In the genomic region with DNA sequence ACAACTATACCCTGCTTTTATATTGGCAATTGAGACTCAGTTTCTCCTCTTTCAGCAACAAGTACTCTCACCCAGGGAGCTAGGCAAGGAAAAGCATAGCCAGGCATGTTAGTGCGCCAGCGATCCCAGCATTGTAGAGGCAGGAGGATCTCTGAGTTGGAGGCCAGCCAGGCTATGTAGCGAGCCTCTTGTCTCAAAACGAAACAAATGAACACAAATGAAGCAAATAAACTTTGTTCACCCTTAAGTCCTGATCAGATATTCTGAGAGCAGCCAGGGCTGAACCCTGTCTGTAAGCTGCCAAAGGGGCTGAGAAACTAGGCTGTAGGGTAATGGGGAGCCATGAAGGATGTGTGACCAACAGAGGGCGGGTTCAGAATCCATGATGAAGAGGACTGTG, we compare ENCODE assay signal across 11 mouse cellular contexts. TPM values are rescaled to one million over a fixed set of nuclear protein-coding genes. Genes with fewer than 3 reads are reported as not detected.
A peak's percentile ranks its signal among the peaks of the same experiment; 100 is the strongest.
DNase-seq lines count a peak whose midpoint lies in the region; ATAC-seq lines count a peak whose summit lies in the region.
"Had no signal": no experiment of that assay in that cellular context is flagged by ENCODE, and none has a peak within 500 bp of the region (broad histone marks: within the 10 kb centered on the region; RNA-seq: fewer than 3 reads in every experiment).

No protein-coding gene starts in this region.

- no peaks in the 10 kb centered on the region for H3K9me3 ChIP-seq in heart, embryonic 11.5 days (replicated peaks; ENCODE audit: control insufficient read depth, low read length)
- no peaks in the 10 kb centered on the region for H3K9me3 ChIP-seq in embryonic facial prominence, embryonic 15.5 days (replicated peaks)
- H3K9me3 ChIP-seq in midbrain, embryonic 11.5 days (ENCODE audit: control insufficient read depth, low read length) = no peaks in the 10 kb centered on the region

- DNase-seq in heart, adult 8-10 months (ENCODE audit: low spot score) = no peak
- DNase-seq in MN1 (ENCODE audit: low spot score) = peak; percentile 53
- DNase-seq in kidney, postnatal 14 days = peak; percentile 57
- DNase-seq in embryo, embryonic 10 days (ENCODE audit: low spot score) = no peak
- no peak for DNase-seq in midbrain, embryonic 11.5 days (ENCODE audit: low spot score, missing footprints)
- DNase-seq in ovary, postnatal 10 days (ENCODE audit: low spot score) = no peak

- no peak overlapping the region for H3K4me2 ChIP-seq in heart, embryonic 11.5 days
- no peak overlapping the region for H3K4me2 ChIP-seq in embryonic facial prominence, embryonic 15.5 days (replicated peaks)
- no peak overlapping the region for H3K4me2 ChIP-seq in midbrain, embryonic 11.5 days

- peaks cover 36% of the 10 kb centered on the region for H3K4me1 ChIP-seq in heart, embryonic 11.5 days (ENCODE audit: control insufficient read depth, insufficient read depth, low read length)
- peaks cover 39% of the 10 kb centered on the region for H3K4me1 ChIP-seq in embryonic facial prominence, embryonic 15.5 days
- H3K4me1 ChIP-seq in midbrain, embryonic 11.5 days (ENCODE audit: control insufficient read depth, insufficient read depth, low read length) = peaks cover 8% of the 10 kb centered on the region

- 84% methylated on average over 5 of the region's 5 CpGs for WGBS in heart, embryonic 11.5 days (ENCODE audit: insufficient replicate concordance)
- 92% methylated on average over 5 of the region's 5 CpGs for WGBS in embryonic facial prominence, embryonic 15.5 days
- 98% methylated on average over 5 of the region's 5 CpGs for WGBS in midbrain, embryonic 11.5 days

- peaks cover 21% of the 10 kb centered on the region for H3K36me3 ChIP-seq in heart, embryonic 11.5 days (ENCODE audit: control insufficient read depth, insufficient read depth, low read length)
- peaks cover 38% of the 10 kb centered on the region for H3K36me3 ChIP-seq in embryonic facial prominence, embryonic 15.5 days
- H3K36me3 ChIP-seq in midbrain, embryonic 11.5 days (ENCODE audit: control insufficient read depth, insufficient read depth, low read length) = peaks cover 3% of the 10 kb centered on the region; the same call in 1 of the 2 replicates

- H3K27ac ChIP-seq in heart, embryonic 11.5 days (ENCODE audit: low read depth, low read length) = peak overlapping the region; percentile 68
- peak overlapping the region; percentile 65 for H3K27ac ChIP-seq in embryonic facial prominence, embryonic 15.5 days (replicated peaks)
- H3K27ac ChIP-seq in midbrain, embryonic 11.5 days (ENCODE audit: low read depth, low read length) = no peak overlapping the region

- H3K4me3 ChIP-seq in heart, embryonic 11.5 days (ENCODE audit: low read depth, low read length) = no peak overlapping the region
- no peak overlapping the region for H3K4me3 ChIP-seq in embryonic facial prominence, embryonic 15.5 days (replicated peaks)
- H3K4me3 ChIP-seq in midbrain, embryonic 11.5 days (ENCODE audit: low read depth, low read length) = no peak overlapping the region

- no peaks in the 10 kb centered on the region for H3K27me3 ChIP-seq in heart, embryonic 11.5 days (ENCODE audit: control insufficient read depth, insufficient read depth, low read length)
- no peaks in the 10 kb centered on the region for H3K27me3 ChIP-seq in embryonic facial prominence, embryonic 15.5 days
- H3K27me3 ChIP-seq in midbrain, embryonic 11.5 days (ENCODE audit: control insufficient read depth, insufficient read depth, low read length) = no peaks in the 10 kb centered on the region

- no peak for ATAC-seq in heart, embryonic 11.5 days (replicated peaks; ENCODE audit: insufficient number of reproducible peaks, low FRiP score, low TSS enrichment)
- no peak for ATAC-seq in embryonic facial prominence, embryonic 15.5 days (ENCODE audit: insufficient number of reproducible peaks, low FRiP score, low TSS enrichment, low read depth)
- no peak for ATAC-seq in midbrain, embryonic 11.5 days (ENCODE audit: low FRiP score)

- 0 out of 2 replicates have a peak overlapping the region, but pooled peaks have one; percentile 6 for H3K9ac ChIP-seq in heart, embryonic 11.5 days (ENCODE audit: low read depth, low read length)
- no peak overlapping the region for H3K9ac ChIP-seq in embryonic facial prominence, embryonic 15.5 days
- H3K9ac ChIP-seq in midbrain, embryonic 11.5 days (ENCODE audit: low read length) = no peak overlapping the region

RNA-seq across cellular contexts. Expression of gene Gtpbp3, which starts 7.9 kb away (rescaled TPM):
- polyA plus RNA-seq in heart, embryonic 11.5 days (2014; fragmentation: Nextera tagmentation; extraction: Ambion mirVana) = 4.8 and 5.3 TPM in 2 replicates
- total RNA-seq in heart, adult 8-10 months (2022) = 10 to 100 TPM; 17.5 to 22.2 (median 19.0) TPM
- polyA plus RNA-seq in embryonic facial prominence, embryonic 15.5 days (2015; fragmentation: Nextera tagmentation; extraction: Ambion mirVana) = 15.9 and 17.3 TPM in 2 replicates
- 4.0 and 4.6 TPM in 2 replicates for polyA plus RNA-seq in midbrain, embryonic 11.5 days (2014; fragmentation: Nextera tagmentation; extraction: Ambion mirVana)

RNA-seq across cellular contexts. Expression of gene Ano8, which starts 10.0 kb away (rescaled TPM):
- 0.90 and 1.4 TPM in 2 replicates for polyA plus RNA-seq in heart, embryonic 11.5 days (2014; fragmentation: Nextera tagmentation; extraction: Ambion mirVana)
- total RNA-seq in heart, adult 8-10 months (2022) = 10 to 100 TPM; 14.1 to 17.3 (median 16.1) TPM
- polyA plus RNA-seq in embryonic facial prominence, embryonic 15.5 days (2015; fragmentation: Nextera tagmentation; extraction: Ambion mirVana) = 3.0 and 3.7 TPM in 2 replicates
- 4.0 and 4.7 TPM in 2 replicates for polyA plus RNA-seq in midbrain, embryonic 11.5 days (2014; fragmentation: Nextera tagmentation; extraction: Ambion mirVana)

RNA-seq across cellular contexts. Expression of gene Plvap, which starts 15.7 kb away (rescaled TPM):
- polyA plus RNA-seq in heart, embryonic 11.5 days (2014; fragmentation: Nextera tagmentation; extraction: Ambion mirVana) = 148 and 170 TPM in 2 replicates
- total RNA-seq in heart, adult 8-10 months (2022) = 10 to 100 TPM; 23.8 to 29.1 (median 27.0) TPM
- polyA plus RNA-seq in embryonic facial prominence, embryonic 15.5 days (2015; fragmentation: Nextera tagmentation; extraction: Ambion mirVana) = 61.4 and 62.8 TPM in 2 replicates
- polyA plus RNA-seq in midbrain, embryonic 11.5 days (2014; fragmentation: Nextera tagmentation; extraction: Ambion mirVana) = 33.7 and 34.1 TPM in 2 replicates
- total RNA-seq: neutrophil, adult 5-6 weeks had no signal

RNA-seq across cellular contexts. Expression of gene Dda1, which starts 26.8 kb away (rescaled TPM):
- polyA plus RNA-seq in heart, embryonic 11.5 days (2014; fragmentation: Nextera tagmentation; extraction: Ambion mirVana) = 95.9 and 102 TPM in 2 replicates
- total RNA-seq in heart, adult 8-10 months (2022) = 10 to 100 TPM; 31.0 to 37.7 (median 33.8) TPM
- polyA plus RNA-seq in embryonic facial prominence, embryonic 15.5 days (2015; fragmentation: Nextera tagmentation; extraction: Ambion mirVana) = 105 and 112 TPM in 2 replicates
- 128 and 129 TPM in 2 replicates for polyA plus RNA-seq in midbrain, embryonic 11.5 days (2014; fragmentation: Nextera tagmentation; extraction: Ambion mirVana)

RNA-seq across cellular contexts. Expression of gene Ccdc194, which starts 29.7 kb away (rescaled TPM):
- polyA plus RNA-seq in heart, embryonic 11.5 days (2014; fragmentation: Nextera tagmentation; extraction: Ambion mirVana) = 0.55 and 1.3 TPM in 2 replicates
- total RNA-seq in heart, adult 8-10 months (2022) = not detected
- polyA plus RNA-seq in embryonic facial prominence, embryonic 15.5 days (2015; fragmentation: Nextera tagmentation; extraction: Ambion mirVana) = 2.4 and 3.0 TPM in 2 replicates
- 0.40 and 0.72 TPM in 2 replicates for polyA plus RNA-seq in midbrain, embryonic 11.5 days (2014; fragmentation: Nextera tagmentation; extraction: Ambion mirVana)
- total RNA-seq: layer of hippocampus, adult 8-10 months; neutrophil, adult 5-6 weeks had no signal
- polyA plus RNA-seq: frontal cortex, adult 2 months had no signal

Comparison
In these comparisons a context has a peak if more than half of its experiments do, and no peak if none do; other contexts are left out.
1. DNase-seq: peak in MN1 (single experiment) and kidney, postnatal 14 days (single experiment); none in heart, adult 8-10 months (single experiment), embryo, embryonic 10 days (single experiment), midbrain, embryonic 11.5 days (single experiment) and ovary, postnatal 10 days (single experiment).